Mouse (Mus musculus): ENCODE data around the gene Ift80. TPM values are rescaled to one million over a fixed set of nuclear protein-coding genes. Genes with fewer than 3 reads are reported as not detected.
A peak's percentile ranks its signal among the peaks of the same experiment; 100 is the strongest.

Ift80 gene
- polyA plus RNA-seq, 1 experiment from 2014 or later, result 8.6 TPM

DNA sequence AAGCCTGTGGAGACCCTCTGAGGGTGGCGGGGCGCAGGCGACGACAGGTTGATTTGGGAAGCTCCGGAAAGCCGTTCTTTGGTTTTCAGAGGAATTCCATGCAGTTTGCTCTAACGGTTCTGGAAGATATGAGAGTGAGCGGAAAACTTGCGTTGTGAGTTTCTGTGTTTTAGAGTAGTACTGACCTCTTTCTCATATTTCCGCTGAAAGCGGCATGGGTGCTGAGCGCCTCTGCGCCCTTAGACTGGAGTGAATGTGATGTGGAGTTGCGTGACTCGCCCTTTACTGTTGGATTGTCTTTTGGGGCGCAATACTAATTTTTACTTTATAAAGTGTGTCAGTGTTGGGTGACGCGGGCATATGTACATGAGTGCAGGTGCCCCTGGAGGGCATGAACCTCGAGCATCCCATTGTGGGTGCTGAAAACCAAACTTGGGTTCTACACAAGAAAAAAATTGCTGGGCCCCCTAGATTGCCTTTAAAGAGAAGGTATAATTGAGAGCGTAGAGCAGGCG, 1.9 kb upstream of the Ift80 start:
- no peak for ATAC-seq
- 4% methylated on average over 21 of the region's 21 CpGs for WGBS
- no peaks in the 10 kb centered on the region for H3K36me3 ChIP-seq (ENCODE audit: control insufficient read depth, insufficient read depth, low read length)
- H3K9ac ChIP-seq (ENCODE audit: low read depth, low read length), result peak overlapping the region; percentile 73
- H3K27ac ChIP-seq (ENCODE audit: low read length), result no peak overlapping the region
- H3K27me3 ChIP-seq (ENCODE audit: control insufficient read depth, insufficient read depth, low read depth, low read length), result no peaks in the 10 kb centered on the region
- H3K4me1 ChIP-seq (ENCODE audit: control insufficient read depth, insufficient read depth, low read length), result peaks cover 9% of the 10 kb centered on the region; the same call in 1 of the 2 replicates
- no peaks in the 10 kb centered on the region for H3K9me3 ChIP-seq (replicated peaks; ENCODE audit: control insufficient read depth, low read length, poor library complexity, severe bottlenecking)
- H3K4me3 ChIP-seq (ENCODE audit: low read depth, low read length), result peak overlapping the region; percentile 97
- H3K4me2 ChIP-seq (ENCODE audit: low read length), result peak overlapping the region; percentile 99

DNA sequence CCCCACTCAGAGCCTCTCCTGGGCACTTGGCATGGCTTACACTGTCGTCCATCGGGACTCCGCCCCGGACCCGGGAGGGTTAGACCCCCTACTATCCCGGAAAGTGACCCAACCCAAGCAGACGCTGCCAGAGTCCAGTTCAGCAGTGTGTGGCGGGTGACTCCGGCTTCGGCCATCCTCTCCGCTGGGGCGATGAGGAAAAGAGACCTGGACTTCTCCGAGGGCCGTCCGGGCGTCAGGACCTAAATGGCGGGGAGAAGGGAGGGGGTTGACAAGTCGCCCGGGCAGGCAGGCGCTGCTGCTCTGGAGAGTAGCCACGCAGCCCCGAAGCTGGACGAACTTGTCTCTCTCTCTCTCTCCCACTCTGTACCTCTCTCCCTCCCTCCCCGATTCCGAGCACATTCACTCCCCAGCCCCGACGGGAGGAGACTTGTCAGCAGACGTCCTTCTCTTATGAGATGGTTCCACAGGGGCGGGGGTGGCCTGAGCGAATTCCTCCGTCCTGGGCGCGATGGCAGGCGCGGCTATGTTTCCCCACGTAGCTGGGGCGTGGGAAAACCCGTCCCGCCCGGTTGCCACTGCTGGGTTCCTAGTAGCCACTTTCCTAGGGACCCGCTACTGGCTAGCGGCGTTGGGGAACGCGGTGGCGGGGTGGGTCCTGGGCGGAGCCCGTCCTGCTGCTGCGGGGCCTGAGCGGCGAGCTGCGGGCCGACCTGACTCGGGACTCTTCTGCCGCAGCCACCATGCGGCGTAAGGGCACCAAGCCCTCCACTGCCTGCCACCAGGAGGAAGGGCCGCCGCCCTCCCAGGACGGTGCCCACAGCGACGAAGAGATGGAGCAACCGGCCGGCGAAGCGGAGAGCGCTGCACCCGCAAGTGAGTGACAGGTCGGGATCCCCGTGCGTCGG, 1.2 kb upstream of the Ift80 start:
- Histone ChIP-seq H3K9me3 (replicated peaks; ENCODE audit: control insufficient read depth, low read length, poor library complexity, severe bottlenecking) (no peaks in the 10 kb centered on the region), H3K27me3 (ENCODE audit: control insufficient read depth, insufficient read depth, low read depth, low read length) (no peaks in the 10 kb centered on the region), H3K4me3 (ENCODE audit: low read depth, low read length) (peak overlapping the region; percentile 97), H3K9ac (ENCODE audit: low read depth, low read length) (peak overlapping the region; percentile 73), H3K4me1 (ENCODE audit: control insufficient read depth, insufficient read depth, low read length) (peaks cover 9% of the 10 kb centered on the region; the same call in 1 of the 2 replicates), H3K27ac (ENCODE audit: low read length) (peak overlapping the region; percentile 85), H3K36me3 (ENCODE audit: control insufficient read depth, insufficient read depth, low read length) (no peaks in the 10 kb centered on the region), H3K4me2 (ENCODE audit: low read length) (peak overlapping the region; percentile 99)
- ATAC-seq, result peak; percentile 66
- under 1% methylated on average over 64 of the region's 72 CpGs for WGBS

DNA sequence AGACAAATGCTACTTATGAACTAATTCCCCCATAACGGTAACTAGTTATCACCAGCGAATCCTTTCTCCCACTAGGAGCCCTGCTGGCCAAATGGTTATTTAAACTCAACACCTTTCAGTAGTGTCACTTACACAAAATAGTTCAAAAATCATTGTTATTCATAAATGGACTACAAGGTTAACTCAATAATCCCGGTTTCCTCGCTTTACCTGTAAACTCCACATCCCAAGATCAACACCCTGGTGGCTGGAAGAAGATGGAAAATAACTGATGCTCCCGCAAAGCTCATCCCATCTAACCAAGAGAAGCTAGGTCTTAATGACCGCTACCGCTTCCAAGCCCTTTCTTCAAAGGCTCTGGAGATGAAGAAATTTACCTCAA, 324 bp downstream of the Ift80 start:
- peak overlapping the region; percentile 72 for H3K4me2 ChIP-seq (ENCODE audit: low read length)
- H3K9ac ChIP-seq (ENCODE audit: low read depth, low read length), result peak overlapping the region; percentile 73
- peak; percentile 49 for ATAC-seq
- no peaks in the 10 kb centered on the region for H3K36me3 ChIP-seq (ENCODE audit: control insufficient read depth, insufficient read depth, low read length)
- peak overlapping the region; percentile 85 for H3K27ac ChIP-seq (ENCODE audit: low read length)
- peak overlapping the region; percentile 97 for H3K4me3 ChIP-seq (ENCODE audit: low read depth, low read length)
- WGBS, result 0% methylated on average over 7 of the region's 7 CpGs
- H3K9me3 ChIP-seq (replicated peaks; ENCODE audit: control insufficient read depth, low read length, poor library complexity, severe bottlenecking), result no peaks in the 10 kb centered on the region
- H3K4me1 ChIP-seq (ENCODE audit: control insufficient read depth, insufficient read depth, low read length), result peaks cover 9% of the 10 kb centered on the region; the same call in 1 of the 2 replicates
- no peaks in the 10 kb centered on the region for H3K27me3 ChIP-seq (ENCODE audit: control insufficient read depth, insufficient read depth, low read depth, low read length)

DNA sequence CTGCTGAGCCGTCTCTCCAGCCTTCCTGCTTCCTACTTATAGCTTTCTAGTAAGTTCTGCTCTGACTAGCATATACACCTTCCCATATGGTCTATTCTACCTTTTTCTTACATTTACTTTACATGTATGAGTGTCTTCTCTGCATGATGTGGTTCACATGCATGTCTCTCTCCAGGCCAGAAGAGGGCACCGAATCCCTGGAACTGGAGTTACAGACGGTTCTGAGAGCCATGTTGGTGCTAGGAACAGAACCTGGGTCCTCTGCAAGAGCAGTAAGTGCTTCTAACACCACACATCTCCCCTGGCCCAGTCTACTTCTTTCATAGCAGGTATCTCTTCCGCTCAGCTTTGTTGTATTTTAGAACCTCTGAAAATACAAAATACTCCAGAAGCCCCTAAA, 1.6 kb downstream of the Ift80 start:
- Histone ChIP-seq H3K9ac (ENCODE audit: low read depth, low read length) (no peak overlapping the region), H3K27me3 (ENCODE audit: control insufficient read depth, insufficient read depth, low read depth, low read length) (no peaks in the 10 kb centered on the region), H3K4me1 (ENCODE audit: control insufficient read depth, insufficient read depth, low read length) (peaks cover 9% of the 10 kb centered on the region; the same call in 1 of the 2 replicates), H3K36me3 (ENCODE audit: control insufficient read depth, insufficient read depth, low read length) (no peaks in the 10 kb centered on the region), H3K4me3 (ENCODE audit: low read depth, low read length) (no peak overlapping the region), H3K9me3 (replicated peaks; ENCODE audit: control insufficient read depth, low read length, poor library complexity, severe bottlenecking) (no peaks in the 10 kb centered on the region), H3K27ac (ENCODE audit: low read length) (no peak overlapping the region), H3K4me2 (ENCODE audit: low read length) (no peak overlapping the region)
- no peak for ATAC-seq
- 91% methylated on average over 4 of the region's 4 CpGs for WGBS

DNA sequence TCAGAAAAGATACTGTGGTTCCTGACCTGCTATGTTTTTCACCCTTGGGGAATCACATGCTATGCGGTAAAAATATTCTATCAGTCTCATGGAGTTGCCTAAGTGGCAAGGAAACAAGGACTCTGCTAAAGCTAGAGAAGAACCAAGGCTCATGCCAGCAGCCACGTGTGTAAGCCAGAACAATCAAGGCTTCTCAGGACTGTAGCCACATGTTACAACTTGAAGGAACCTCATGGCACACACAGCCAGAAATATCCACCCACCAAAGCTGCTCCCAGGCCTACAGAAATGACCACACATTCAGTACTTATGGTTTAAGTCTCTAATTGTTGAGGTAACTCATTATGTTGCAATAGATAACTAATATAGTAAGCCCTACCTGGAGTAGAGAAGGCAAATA, 17.8 kb downstream of the Ift80 start:
- H3K4me1 ChIP-seq (ENCODE audit: control insufficient read depth, insufficient read depth, low read length), result no peaks in the 10 kb centered on the region
- 92% methylated on average over 2 of the region's 2 CpGs for WGBS
- H3K27ac ChIP-seq (ENCODE audit: low read length), result no peak overlapping the region
- no peak overlapping the region for H3K9ac ChIP-seq (ENCODE audit: low read depth, low read length)
- H3K4me2 ChIP-seq (ENCODE audit: low read length), result no peak overlapping the region
- no peaks in the 10 kb centered on the region for H3K27me3 ChIP-seq (ENCODE audit: control insufficient read depth, insufficient read depth, low read depth, low read length)
- ATAC-seq, result no peak
- no peak overlapping the region for H3K4me3 ChIP-seq (ENCODE audit: low read depth, low read length)
- no peaks in the 10 kb centered on the region for H3K9me3 ChIP-seq (replicated peaks; ENCODE audit: control insufficient read depth, low read length, poor library complexity, severe bottlenecking)
- H3K36me3 ChIP-seq (ENCODE audit: control insufficient read depth, insufficient read depth, low read length), result no peaks in the 10 kb centered on the region

DNA sequence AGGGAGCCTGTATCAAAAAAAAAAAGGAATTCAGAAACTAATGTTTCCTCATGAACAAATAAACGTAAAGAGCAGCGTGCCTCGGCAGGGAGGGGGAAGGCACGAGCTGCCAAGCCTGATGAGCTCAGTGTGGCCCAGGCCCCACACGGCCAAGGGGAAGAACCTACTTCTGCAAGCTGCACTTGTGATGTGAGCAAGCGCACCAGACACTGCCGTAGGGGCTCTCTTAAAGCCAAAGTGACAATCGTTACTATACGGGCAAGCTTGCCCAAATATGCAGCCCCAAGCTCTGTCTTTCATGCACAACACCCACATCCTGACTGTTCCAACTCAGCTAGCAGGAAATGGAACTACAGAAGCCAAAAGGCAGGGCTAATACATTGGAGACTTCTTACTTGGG, 23.5 kb downstream of the Ift80 start:
- Histone ChIP-seq H3K4me3 (ENCODE audit: low read depth, low read length) (no peak overlapping the region), H3K9me3 (replicated peaks; ENCODE audit: control insufficient read depth, low read length, poor library complexity, severe bottlenecking) (no peaks in the 10 kb centered on the region), H3K4me2 (ENCODE audit: low read length) (no peak overlapping the region), H3K9ac (ENCODE audit: low read depth, low read length) (no peak overlapping the region), H3K36me3 (ENCODE audit: control insufficient read depth, insufficient read depth, low read length) (no peaks in the 10 kb centered on the region), H3K27me3 (ENCODE audit: control insufficient read depth, insufficient read depth, low read depth, low read length) (no peaks in the 10 kb centered on the region), H3K4me1 (ENCODE audit: control insufficient read depth, insufficient read depth, low read length) (no peaks in the 10 kb centered on the region), H3K27ac (ENCODE audit: low read length) (no peak overlapping the region)
- WGBS, result 80% methylated on average over 9 of the region's 9 CpGs
- no peak for ATAC-seq

DNA sequence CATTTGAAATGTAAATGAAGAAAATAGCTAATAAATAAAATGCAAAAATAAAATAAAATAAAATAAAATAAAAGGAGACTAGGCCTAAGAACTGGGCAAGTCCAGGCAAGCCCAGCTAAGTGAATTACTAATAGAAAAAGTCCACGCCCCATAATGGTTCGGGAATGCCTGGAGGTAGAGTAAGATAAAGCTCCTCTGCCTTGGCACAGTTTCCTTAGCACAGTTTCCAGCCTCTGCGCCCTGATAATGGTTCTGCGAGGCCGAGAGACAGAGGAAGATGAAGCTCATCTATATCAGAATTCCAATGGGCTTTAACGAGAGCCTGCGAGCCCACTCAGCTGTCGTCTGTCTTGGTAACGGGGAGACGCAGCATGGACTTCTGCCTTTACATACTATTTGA, 25.2 kb downstream of the Ift80 start:
- Histone ChIP-seq H3K4me1 (ENCODE audit: control insufficient read depth, insufficient read depth, low read length) (no peaks in the 10 kb centered on the region), H3K36me3 (ENCODE audit: control insufficient read depth, insufficient read depth, low read length) (no peaks in the 10 kb centered on the region), H3K27me3 (ENCODE audit: control insufficient read depth, insufficient read depth, low read depth, low read length) (no peaks in the 10 kb centered on the region), H3K4me3 (ENCODE audit: low read depth, low read length) (no peak overlapping the region), H3K9ac (ENCODE audit: low read depth, low read length) (no peak overlapping the region), H3K27ac (ENCODE audit: low read length) (no peak overlapping the region), H3K9me3 (replicated peaks; ENCODE audit: control insufficient read depth, low read length, poor library complexity, severe bottlenecking) (no peaks in the 10 kb centered on the region), H3K4me2 (ENCODE audit: low read length) (no peak overlapping the region)
- 96% methylated on average over 10 of the region's 10 CpGs for WGBS
- no peak for ATAC-seq

DNA sequence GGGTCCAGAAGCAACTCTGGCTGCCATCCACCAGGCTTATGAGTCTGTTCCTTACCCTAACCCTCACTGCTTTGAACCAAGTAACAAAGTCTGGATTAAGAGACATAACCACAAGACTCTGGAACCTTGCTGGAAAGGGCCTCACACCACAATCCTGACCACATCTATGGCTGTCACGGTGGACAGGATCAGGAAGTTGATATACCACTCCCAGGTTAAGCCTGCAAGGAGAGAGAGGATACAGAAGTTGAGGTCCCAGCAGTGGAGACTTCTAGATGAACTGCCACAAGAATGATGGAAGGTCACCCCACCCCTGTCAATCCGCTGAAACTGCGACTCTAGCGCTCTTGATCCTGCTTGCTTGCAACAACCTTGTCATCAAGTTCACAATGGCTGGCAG, 26.7 kb downstream of the Ift80 start:
- 92% methylated on average over 4 of the region's 4 CpGs for WGBS
- H3K9ac ChIP-seq (ENCODE audit: low read depth, low read length), result no peak overlapping the region
- no peak for ATAC-seq

More for the DNA sequence above, 26.7 kb downstream of the Ift80 start:
- Histone ChIP-seq H3K27ac (ENCODE audit: low read length) (no peak overlapping the region), H3K9me3 (replicated peaks; ENCODE audit: control insufficient read depth, low read length, poor library complexity, severe bottlenecking) (no peaks in the 10 kb centered on the region), H3K4me2 (ENCODE audit: low read length) (no peak overlapping the region), H3K4me3 (ENCODE audit: low read depth, low read length) (no peak overlapping the region), H3K36me3 (ENCODE audit: control insufficient read depth, insufficient read depth, low read length) (no peaks in the 10 kb centered on the region), H3K4me1 (ENCODE audit: control insufficient read depth, insufficient read depth, low read length) (no peaks in the 10 kb centered on the region), H3K27me3 (ENCODE audit: control insufficient read depth, insufficient read depth, low read depth, low read length) (no peaks in the 10 kb centered on the region)
